Mouse (Mus musculus) heart, postnatal 0 days (tissue): Measurements from ENCODE around the gene Ccnt1.

Source experiments
- CTCF ChIP-seq: IDR thresholded peaks from 2 replicates; pipeline ENCODE4 v1.5.1; 2016; ENCODE audit warnings: antibody characterized with exemption, control low read depth, low read depth
- EP300 ChIP-seq: IDR thresholded peaks from 2 replicates; pipeline ENCODE4 v1.6.1; 2016; ENCODE audit warnings: antibody characterized with exemption, low read depth

GRCm38 (mm10) chr15:98491332-98491731 is 79.4 kb downstream of the Ccnt1 start:
- TF ChIP-seq CTCF (no peak), EP300 (no peak)
